Comparison of ENCODE assay signal across 8 mouse cellular contexts in genomic region chr4:127235742-127236487, GRCm38 (mm10). TPM values are rescaled to one million over a fixed set of nuclear protein-coding genes. Genes with fewer than 3 reads are reported as not detected.
DNase-seq lines count a peak whose midpoint lies in the region; ATAC-seq lines count a peak whose summit lies in the region.

No protein-coding gene starts in this region.

- H3K4me3 ChIP-seq in hindbrain, embryonic 14.5 days (replicated peaks; ENCODE audit: low read length), result peak overlapping the region; percentile 54

- H3K4me1 ChIP-seq in hindbrain, embryonic 14.5 days (replicated peaks; ENCODE audit: control insufficient read depth, insufficient read depth, low read length), result peaks cover 30% of the 10 kb centered on the region

- H3K36me3 ChIP-seq in hindbrain, embryonic 14.5 days (replicated peaks; ENCODE audit: control insufficient read depth, insufficient read depth), result peaks cover 8% of the 10 kb centered on the region

- peak overlapping the region; percentile 85 for H3K27ac ChIP-seq in hindbrain, embryonic 14.5 days

- H3K9me3 ChIP-seq in hindbrain, embryonic 14.5 days (ENCODE audit: control insufficient read depth, low read length), result no peaks in the 10 kb centered on the region

- peak overlapping the region; percentile 98 for H3K4me2 ChIP-seq in hindbrain, embryonic 14.5 days (replicated peaks)

- no peaks in the 10 kb centered on the region for H3K27me3 ChIP-seq in hindbrain, embryonic 14.5 days (ENCODE audit: control insufficient read depth, insufficient read depth, low read length)

- peak; percentile 64 for ATAC-seq in hindbrain, embryonic 14.5 days (ENCODE audit: low FRiP score)
- ATAC-seq in megakaryocyte-erythroid progenitor cell, adult 5-6 weeks (replicated peaks; ENCODE audit: low FRiP score, low TSS enrichment, poor library complexity, severe bottlenecking), result peak; percentile 88

- H3K9ac ChIP-seq in hindbrain, embryonic 14.5 days, result peak overlapping the region; percentile 82

- under 1% methylated on average over 61 of the region's 67 CpGs for WGBS in hindbrain, embryonic 14.5 days

- intact Hi-C loops in left cerebral cortex, postnatal 14 days (cut with DNase I), result loop anchor here (2.0 kb wide), 1 partner anchor 63 kb away; no protein-coding TSS in a partner anchor

- DNase-seq in ZHBTc4 (ENCODE audit: low read depth, low spot score), result peak; percentile 94
- peak; percentile 85 for DNase-seq in cerebellum, adult 9-11 months
- peak; percentile 65 to 71 for DNase-seq in frontal cortex, postnatal 36 days (ENCODE audit: low spot score in 2 of 2)
- peak; percentile 90 for DNase-seq in hindbrain, embryonic 14.5 days (ENCODE audit: low spot score)
- peak; percentile 66 to 85 for DNase-seq in left cerebral cortex, postnatal 14 days (ENCODE audit: low spot score in 2 of 2)
- peak; percentile 89 for DNase-seq in right cerebral cortex, postnatal 14 days
- peak; percentile 66 to 81 for DNase-seq in urinary bladder, postnatal 36 days (ENCODE audit: low spot score in 2 of 2)

RNA-seq across cellular contexts. Expression of gene Smim12, which starts 7.7 kb away (rescaled TPM):
- polyA plus RNA-seq in hindbrain, embryonic 14.5 days (2014; fragmentation: Nextera tagmentation; extraction: Ambion mirVana), result 53.8 and 60.9 TPM in 2 replicates
- 10 to 100 TPM; 47.2 to 47.6 TPM for total RNA-seq in left cerebral cortex, postnatal 14 days (2021)
- total RNA-seq in megakaryocyte-erythroid progenitor cell, adult 5-6 weeks (2014; fragmentation: Nextera tagmentation), result 22.7 and 25.5 TPM in 2 replicates
- total RNA-seq in megakaryocyte-erythroid progenitor cell, adult 5-6 weeks (2017), result 28.9 and 29.2 TPM in 2 replicates

Comparison
In these comparisons a context has a peak if more than half of its experiments do, and no peak if none do; other contexts are left out.
1. Peak in every context shown above with its lines: DNase-seq, ATAC-seq, H3K4me3 ChIP-seq and H3K27ac ChIP-seq.